Mouse (Mus musculus): ENCODE measurements around the gene Ankrd33b.

DNA sequence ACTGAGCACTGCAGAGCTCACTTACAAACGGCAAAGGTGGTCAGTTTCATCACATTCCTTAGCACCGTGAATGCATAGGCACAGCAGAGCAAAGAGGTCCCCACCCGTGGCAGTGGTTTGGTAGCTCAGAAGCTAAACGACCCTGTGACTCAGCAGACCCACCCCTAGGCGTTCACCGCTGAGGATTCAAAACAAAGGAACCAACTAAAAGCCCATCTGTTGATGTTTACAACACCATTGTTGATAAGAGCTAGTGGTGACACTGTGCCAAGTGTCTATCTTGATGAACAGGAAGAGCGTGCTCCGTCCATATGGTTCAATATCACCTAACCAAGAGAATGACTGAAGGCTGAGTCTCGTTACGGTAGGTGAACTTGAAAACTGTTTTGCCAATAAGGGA, 124.3 kb downstream of the Ankrd33b start:
- TF ChIP-seq GATA1 (IDR thresholded peaks at IDR 0.05; ENCODE audit: borderline replicate concordance, low read length) (no peak), FLI1 (IDR thresholded peaks at IDR 0.05; ENCODE audit: low read length) (no peak)
